Mouse (Mus musculus): ENCODE measurements around the gene OR5BS1P.

- TF ChIP-seq CTCF (IDR thresholded peaks at IDR 0.05; ENCODE audit: insufficient read depth, low read length) (no peak), POLR2A (IDR thresholded peaks at IDR 0.05; ENCODE audit: borderline replicate concordance, extremely low read depth, low read depth, low read length) (no peak)
Observed at GRCm38 (mm10) chr15:98425188-98425587, 44.5 kb upstream of the OR5BS1P start.
